Mouse (Mus musculus): ENCODE data around the gene Cntn5.

The Cntn5 gene

GRCm38 (mm10) chr9:10230973-10231372 lies 673.6 kb downstream of the Cntn5 start:
- no peak for DNase-seq (ENCODE audit: low read depth, low spot score)

- no peak for DNase-seq (ENCODE audit: low read depth, low spot score)
Measured at GRCm38 (mm10) chr9:10229716-10230115, 674.9 kb downstream of the Cntn5 start.

GRCm38 (mm10) chr9:10226013-10226412 lies 678.6 kb downstream of the Cntn5 start:
- no peak for DNase-seq (ENCODE audit: low read depth, low spot score)

- DNase-seq (ENCODE audit: low read depth, low spot score) = no peak
Measured at GRCm38 (mm10) chr9:10186063-10186462, 718.5 kb downstream of the Cntn5 start.

- no peak for DNase-seq (ENCODE audit: low read depth, low spot score)
Measured at GRCm38 (mm10) chr9:10170526-10170925, 734.0 kb downstream of the Cntn5 start.

GRCm38 (mm10) chr9:10121350-10122057 lies 783.1 kb downstream of the Cntn5 start:
- DNase-seq (ENCODE audit: low read depth, low spot score) = no peak

GRCm38 (mm10) chr9:10116581-10116980 lies 788.0 kb downstream of the Cntn5 start:
- no peak for DNase-seq (ENCODE audit: low read depth, low spot score)

- no peak for DNase-seq (ENCODE audit: low read depth, low spot score)
Measured at GRCm38 (mm10) chr9:10109156-10109555, 795.4 kb downstream of the Cntn5 start.

GRCm38 (mm10) chr9:10107861-10108260 lies 796.7 kb downstream of the Cntn5 start:
- DNase-seq (ENCODE audit: low read depth, low spot score) = no peak

- no peak for DNase-seq (ENCODE audit: low read depth, low spot score)
Measured at GRCm38 (mm10) chr9:10101812-10102440, 802.6 kb downstream of the Cntn5 start.

- no peak for DNase-seq (ENCODE audit: low read depth, low spot score)
Measured at GRCm38 (mm10) chr9:10076282-10076681, 828.3 kb downstream of the Cntn5 start.

- no peak for DNase-seq (ENCODE audit: low read depth, low spot score)
Measured at GRCm38 (mm10) chr9:10073401-10073800, 831.2 kb downstream of the Cntn5 start.

- no peak for DNase-seq (ENCODE audit: low read depth, low spot score)
Measured at GRCm38 (mm10) chr9:10072860-10073259, 831.7 kb downstream of the Cntn5 start.

GRCm38 (mm10) chr9:10071271-10071670 lies 833.3 kb downstream of the Cntn5 start:
- DNase-seq (ENCODE audit: low read depth, low spot score) = no peak

GRCm38 (mm10) chr9:10044969-10045789 lies 859.4 kb downstream of the Cntn5 start:
- DNase-seq (ENCODE audit: low read depth, low spot score) = no peak

GRCm38 (mm10) chr9:10043001-10043400 lies 861.6 kb downstream of the Cntn5 start:
- no peak for DNase-seq (ENCODE audit: low read depth, low spot score)

- no peak for DNase-seq (ENCODE audit: low read depth, low spot score)
Measured at GRCm38 (mm10) chr9:10015129-10015528, 889.4 kb downstream of the Cntn5 start.

GRCm38 (mm10) chr9:9984028-9984427 lies 920.5 kb downstream of the Cntn5 start:
- no peak for DNase-seq (ENCODE audit: low read depth, low spot score)

GRCm38 (mm10) chr9:9983220-9983619 lies 921.4 kb downstream of the Cntn5 start:
- DNase-seq (ENCODE audit: low read depth, low spot score) = no peak

- no peak for DNase-seq (ENCODE audit: low read depth, low spot score)
Measured at GRCm38 (mm10) chr9:9965370-9965769, 939.2 kb downstream of the Cntn5 start.

GRCm38 (mm10) chr9:9960610-9961172 lies 943.9 kb downstream of the Cntn5 start:
- DNase-seq (ENCODE audit: low read depth, low spot score) = no peak

- DNase-seq (ENCODE audit: low read depth, low spot score) = no peak
Measured at GRCm38 (mm10) chr9:9949346-9949745, 955.2 kb downstream of the Cntn5 start.

Measured in retina, adult 2 months (tissue).